Mouse (Mus musculus): ENCODE measurements around the gene Rab5b.

DNA sequence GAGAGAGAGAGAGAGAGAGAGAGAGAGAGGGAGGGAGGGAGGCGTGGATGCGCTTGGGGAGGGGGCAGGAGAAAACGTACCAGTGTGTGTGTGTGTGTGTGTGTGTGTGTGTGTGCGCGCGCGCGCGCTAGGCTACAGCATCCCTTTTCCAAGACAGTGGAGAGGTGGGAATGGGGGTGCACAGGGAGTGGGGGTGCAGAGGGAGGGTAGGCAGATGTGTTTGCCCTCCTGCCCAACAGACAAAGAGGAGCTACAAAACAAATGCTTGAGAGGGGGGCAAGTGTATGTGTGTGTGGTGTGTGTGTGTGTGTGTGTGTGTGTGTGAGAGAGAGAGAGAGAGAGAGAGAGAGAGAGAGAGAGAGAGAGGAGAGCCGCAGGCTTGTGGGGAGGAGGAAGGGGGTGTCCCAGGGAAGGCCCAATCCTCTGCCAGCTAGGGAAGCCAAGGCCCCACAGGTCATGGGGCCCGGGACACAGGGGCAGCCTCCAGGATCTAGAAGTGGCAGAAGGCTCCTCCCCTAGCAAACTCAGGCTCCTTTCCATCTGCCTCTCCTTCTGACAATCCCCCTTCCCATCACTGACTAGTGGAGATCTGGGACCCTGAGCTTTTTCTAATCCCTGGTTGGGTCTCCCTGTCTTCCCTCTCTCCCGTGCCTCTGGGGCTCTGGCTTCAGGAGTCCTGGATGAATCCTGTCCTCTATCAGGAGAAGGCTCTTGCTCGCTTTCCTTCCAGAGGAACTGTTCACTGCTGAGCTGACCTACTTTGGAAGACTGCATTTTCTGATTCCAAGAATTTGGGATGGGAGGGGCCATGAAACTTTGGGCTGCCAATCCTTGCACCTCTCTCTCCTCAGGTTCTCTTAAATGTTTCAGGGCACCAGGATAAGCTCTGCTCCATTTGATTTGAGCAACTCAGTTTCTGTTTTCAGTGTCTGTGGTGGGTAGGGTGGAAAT is 49.6 kb downstream of the Rab5b start:
- TF ChIP-seq POLR2A (IDR thresholded peaks at IDR 0.05; ENCODE audit: borderline replicate concordance, extremely low read depth, insufficient read depth, insufficient read length, poor library complexity, severe bottlenecking) (no peak), CTCF (IDR thresholded peaks at IDR 0.05; ENCODE audit: borderline replicate concordance, extremely low read depth, insufficient read depth, insufficient read length) (no peak)

Data from brain, embryonic 14.5 days (tissue).